Mouse (Mus musculus) midbrain, embryonic 16.5 days (tissue): ENCODE data around the gene Orm3. TPM values are rescaled to one million over a fixed set of nuclear protein-coding genes. Genes with fewer than 3 reads are reported as not detected.
A peak's percentile ranks its signal among the peaks of the same experiment; 100 is the strongest.

Experiments used
- ATAC-seq: fragments of 200-750 bp; cut with Nextera tagmentation; 2 replicates; pipeline ENCODE4 v1.8.0; 2017; ENCODE audit warnings: moderate TSS enrichment
- H3K27ac ChIP-seq: fragments of 300-500 bp; sonication (generic); 2 replicates; pipeline ENCODE4 v1.5.1; 2014; ENCODE audit warnings: mild to moderate bottlenecking, low read length, mixed read lengths
- H3K27me3 ChIP-seq: fragments of 300-500 bp; sonication (generic); 2 replicates; pipeline ENCODE4 v1.6.1; 2014; ENCODE audit warnings: low read depth, low read length, mixed read lengths; ENCODE audit not compliant: control insufficient read depth, insufficient read depth
- H3K36me3 ChIP-seq: fragments of 300-500 bp; sonication (generic); 2 replicates; pipeline ENCODE4 v1.6.1; 2014; ENCODE audit warnings: mild to moderate bottlenecking, low read length, moderate library complexity, mixed read lengths; ENCODE audit not compliant: control insufficient read depth, insufficient read depth
- H3K4me1 ChIP-seq: fragments of 300-500 bp; sonication (generic); 2 replicates; pipeline ENCODE4 v1.6.1; 2014; ENCODE audit warnings: mild to moderate bottlenecking, low read length, mixed read lengths; ENCODE audit not compliant: control insufficient read depth, insufficient read depth
- H3K4me2 ChIP-seq: fragments of 300-500 bp; sonication (generic); 2 replicates; pipeline ENCODE4 v1.6.1; 2014; ENCODE audit warnings: mild to moderate bottlenecking, low read length, mixed read lengths
- H3K4me3 ChIP-seq: fragments of 300-500 bp; sonication (generic); 2 replicates; pipeline ENCODE4 v1.5.1; 2014; ENCODE audit warnings: low read depth, mild to moderate bottlenecking, low read length, moderate library complexity, mixed read lengths
- H3K9ac ChIP-seq: fragments of 300-500 bp; sonication (generic); 2 replicates; pipeline ENCODE4 v1.6.1; 2014; ENCODE audit warnings: low read depth, low read length, mixed read lengths
- H3K9me3 ChIP-seq: fragments of 300-500 bp; sonication (generic); replicated peaks from 2 replicates; pipeline ENCODE4 v1.6.1; 2014; ENCODE audit warnings: mild to moderate bottlenecking, low read length, mixed read lengths; ENCODE audit not compliant: control insufficient read depth, poor library complexity, severe bottlenecking
- WGBS: fragments of 180-500 bp; shearing (Covaris S2); extraction: QIAGEN DNeasy Blood & Tissue Kit; methylation state at CpG from one replicate; pipeline ENCODE4 v1.1.7; 2014; 5-methylcytosine and 5-hydroxymethylcytosine counted together
- polyA plus RNA-seq: library from polyadenylated mRNA; unstranded; fragments of >200 nt; fragmentation: Nextera tagmentation; extraction: Ambion mirVana; gene quantifications from 2 replicates; pipeline ENCODE4 v1.2.1, GENCODE M21; 2015

Orm3 gene
- polyA plus RNA-seq, 1 experiment from 2014 or later, result not detected

- no peak overlapping the region for H3K9ac ChIP-seq
Measured at GRCm38 (mm10) chr4:63402558-63402957, 46.6 kb downstream of the Orm3 start.

DNA sequence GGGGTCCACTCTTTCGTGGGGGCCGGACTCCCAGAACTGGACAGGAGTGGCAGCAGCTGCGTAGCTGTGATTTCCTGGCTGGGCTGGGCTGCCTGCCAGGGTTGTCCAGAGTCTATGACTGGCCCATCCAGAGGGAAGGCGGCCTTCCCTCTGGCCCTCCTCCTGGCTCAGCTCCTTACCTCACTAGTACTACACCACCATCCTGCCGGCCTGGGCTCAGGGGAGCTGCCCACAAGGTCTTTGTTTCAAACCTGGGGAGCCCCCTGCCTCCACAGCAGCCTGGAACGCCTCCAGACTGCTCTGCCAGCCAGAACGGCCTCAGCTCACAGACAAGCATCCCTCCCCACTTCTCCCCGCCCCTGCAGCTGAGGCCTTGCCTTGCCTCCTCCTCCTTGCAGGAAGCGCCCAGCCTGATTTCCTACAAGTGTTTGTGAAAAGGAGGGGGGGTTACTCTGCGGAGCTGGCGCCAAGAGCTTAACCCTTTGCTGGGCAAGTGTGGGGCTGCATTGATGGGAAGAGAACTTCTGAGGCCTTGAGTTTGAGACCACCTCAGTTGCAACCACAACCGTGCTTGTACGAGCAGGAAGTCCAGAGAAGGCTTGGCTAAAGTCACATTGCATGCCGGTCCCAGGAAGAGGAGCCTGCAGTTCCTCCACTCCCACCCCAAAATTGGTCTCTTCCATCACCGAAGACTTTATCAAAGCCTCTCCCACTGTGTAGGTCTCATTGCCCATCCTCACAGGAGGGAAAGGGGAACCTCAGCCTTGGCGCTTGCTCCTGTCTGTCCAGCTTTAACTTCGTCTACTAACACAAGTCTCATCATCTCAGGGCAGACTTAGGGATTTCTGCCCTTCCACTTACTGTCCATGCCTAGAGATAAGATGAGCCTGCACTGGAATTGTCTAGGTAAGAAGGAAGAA is 47.3 kb downstream of the Orm3 start, which contains the start of gene Akna:
Akna (minus strand) TSS at position 315 of the 920 bp plus-strand sequence.
- H3K4me3 ChIP-seq, result no peak within 1 kb of the TSS
- no peaks in the 10 kb centered on the region for H3K9me3 ChIP-seq
- peak within 1 kb of the TSS; percentile 63 for H3K27ac ChIP-seq
- H3K27me3 ChIP-seq, result no peaks in the 10 kb centered on the region
- H3K36me3 ChIP-seq, result no peaks in the 10 kb centered on the region
- no peak within 1 kb of the TSS for H3K9ac ChIP-seq
- H3K4me2 ChIP-seq, result peak within 1 kb of the TSS; percentile 33; the same call in 1 of the 2 replicates
- WGBS, result 8% methylated on average over 17 of the region's 17 CpGs
- ATAC-seq, result peak; percentile 73
- peaks cover 28% of the 10 kb centered on the region for H3K4me1 ChIP-seq

More at GRCm38 (mm10) chr4:63402558-63402957, 46.6 kb downstream of the Orm3 start:
- H3K4me2 ChIP-seq, result peak overlapping the region; percentile 33; the same call in 1 of the 2 replicates
- WGBS, result 63% methylated on average over 6 of the region's 6 CpGs
- ATAC-seq, result peak; percentile 4; the same call in 1 of the 2 replicates
- H3K9me3 ChIP-seq, result no peaks in the 10 kb centered on the region
- H3K36me3 ChIP-seq, result no peaks in the 10 kb centered on the region
- no peaks in the 10 kb centered on the region for H3K27me3 ChIP-seq
- H3K27ac ChIP-seq, result peak overlapping the region; percentile 63
- H3K4me3 ChIP-seq, result no peak overlapping the region
- peaks cover 25% of the 10 kb centered on the region for H3K4me1 ChIP-seq

DNA sequence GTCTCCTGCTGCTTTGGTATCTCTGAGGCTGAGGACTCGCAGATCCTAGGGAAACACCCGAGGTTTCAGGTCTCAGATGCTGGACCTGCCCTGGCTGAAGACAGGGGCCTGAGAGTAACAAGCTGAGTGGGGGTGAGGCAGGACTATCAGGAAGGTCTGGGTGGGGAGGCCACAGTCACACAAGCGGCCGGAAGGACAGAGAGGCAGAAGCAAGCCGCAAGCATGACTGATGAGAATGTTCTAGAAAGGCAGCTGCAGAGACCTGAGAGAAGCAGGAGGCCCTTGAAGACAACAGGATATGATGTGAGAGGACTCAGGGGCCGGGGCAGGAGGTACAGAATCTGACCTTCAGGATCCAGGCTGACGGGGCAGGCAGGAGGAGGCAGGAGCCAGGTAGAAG is 48.2 kb downstream of the Orm3 start:
- Histone ChIP-seq H3K4me1 (peaks cover 34% of the 10 kb centered on the region), H3K4me3 (no peak overlapping the region), H3K9me3 (no peaks in the 10 kb centered on the region), H3K27ac (no peak overlapping the region; the same call in 1 of the 2 replicates), H3K36me3 (no peaks in the 10 kb centered on the region), H3K9ac (no peak overlapping the region), H3K27me3 (no peaks in the 10 kb centered on the region), H3K4me2 (no peak overlapping the region)
- WGBS, result 87% methylated on average over 7 of the region's 7 CpGs
- ATAC-seq, result no peak

DNA sequence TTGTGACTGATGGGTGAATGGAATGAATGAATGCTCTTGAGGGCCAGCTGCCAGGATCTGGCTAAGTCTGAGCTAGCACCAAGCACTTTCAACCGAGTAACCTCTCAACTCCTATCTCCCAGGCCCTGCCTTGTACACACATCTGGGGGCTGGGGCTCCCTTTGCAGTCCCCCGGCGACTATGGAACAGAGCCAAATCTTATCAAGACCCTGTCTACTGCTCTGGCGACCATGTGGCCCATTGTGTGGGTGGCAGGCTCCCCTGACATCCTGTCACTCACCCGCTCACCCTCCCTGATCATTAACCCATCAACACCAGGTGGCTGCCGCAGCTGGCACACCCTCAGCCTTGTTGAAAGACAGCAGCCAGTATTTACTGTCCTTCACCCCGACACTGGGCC is 49.1 kb downstream of the Orm3 start:
- H3K4me1 ChIP-seq, result peaks cover 42% of the 10 kb centered on the region
- no peak for ATAC-seq
- no peaks in the 10 kb centered on the region for H3K9me3 ChIP-seq
- WGBS, result 14% methylated on average over 7 of the region's 7 CpGs
- H3K9ac ChIP-seq, result no peak overlapping the region
- H3K27me3 ChIP-seq, result no peaks in the 10 kb centered on the region
- H3K27ac ChIP-seq, result no peak overlapping the region
- H3K36me3 ChIP-seq, result no peaks in the 10 kb centered on the region
- no peak overlapping the region for H3K4me3 ChIP-seq
- H3K4me2 ChIP-seq, result no peak overlapping the region

DNA sequence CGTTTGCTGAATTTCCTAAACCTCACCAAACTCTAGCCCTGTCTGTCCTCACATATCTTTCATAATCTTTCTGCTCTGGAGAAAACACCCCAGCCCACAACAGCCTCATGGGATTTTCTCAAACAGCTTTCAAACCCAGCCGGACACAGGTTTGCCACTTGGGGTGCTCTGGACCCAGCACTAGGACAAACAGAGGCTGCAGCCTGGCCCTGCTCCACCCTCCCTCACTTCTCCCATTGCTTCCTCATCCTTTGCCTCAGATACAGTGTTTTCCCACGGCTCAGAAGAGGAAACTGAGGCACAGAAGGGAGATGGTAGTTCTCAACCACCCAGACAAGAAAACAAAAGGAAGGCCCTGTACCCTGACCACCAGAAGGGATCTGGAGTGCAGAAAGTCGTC is 49.7 kb downstream of the Orm3 start:
- H3K9ac ChIP-seq, result no peak overlapping the region
- no peak overlapping the region for H3K27ac ChIP-seq
- H3K4me2 ChIP-seq, result no peak overlapping the region
- no peaks in the 10 kb centered on the region for H3K27me3 ChIP-seq
- H3K36me3 ChIP-seq, result no peaks in the 10 kb centered on the region
- ATAC-seq, result no peak
- H3K4me1 ChIP-seq, result peaks cover 43% of the 10 kb centered on the region
- H3K9me3 ChIP-seq, result no peaks in the 10 kb centered on the region
- H3K4me3 ChIP-seq, result no peak overlapping the region
- 64% methylated on average over 4 of the region's 4 CpGs for WGBS

GRCm38 (mm10) chr4:63408247-63408646 is 52.3 kb downstream of the Orm3 start:
- 41% methylated on average over 7 of the region's 7 CpGs for WGBS
- Histone ChIP-seq H3K4me3 (no peak overlapping the region), H3K27ac (0 out of 2 replicates have a peak overlapping the region, but pooled peaks have one; percentile 43), H3K4me2 (peak overlapping the region; percentile 100; the same call in 1 of the 2 replicates), H3K36me3 (no peaks in the 10 kb centered on the region), H3K9me3 (no peaks in the 10 kb centered on the region), H3K4me1 (peaks cover 36% of the 10 kb centered on the region), H3K9ac (no peak overlapping the region), H3K27me3 (no peaks in the 10 kb centered on the region)
- ATAC-seq, result peak; percentile 15

DNA sequence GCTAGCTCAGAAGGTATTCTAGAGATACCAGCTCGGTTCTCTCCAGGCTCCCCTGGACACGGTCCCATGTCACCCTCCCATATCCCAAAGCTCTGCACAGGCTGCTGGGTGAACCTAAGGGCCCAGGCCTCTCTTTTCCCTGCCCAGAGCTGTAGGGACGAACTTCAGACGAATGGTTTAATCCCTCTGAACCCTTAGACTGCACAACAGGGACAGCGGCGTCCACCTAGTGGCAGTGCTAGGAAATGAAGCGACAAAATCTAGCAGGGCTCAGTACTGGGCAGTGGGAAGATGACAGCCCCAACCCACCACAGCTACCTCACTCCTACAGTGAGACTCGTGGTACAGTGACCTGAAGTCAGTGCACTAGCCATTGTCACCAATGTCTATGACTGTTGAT is 52.7 kb downstream of the Orm3 start:
- peak overlapping the region; percentile 100 for H3K4me2 ChIP-seq
- H3K27ac ChIP-seq, result 0 out of 2 replicates have a peak overlapping the region, but pooled peaks have one; percentile 43
- peak overlapping the region; percentile 59; the same call in 1 of the 2 replicates for H3K4me3 ChIP-seq
- no peaks in the 10 kb centered on the region for H3K27me3 ChIP-seq
- H3K9me3 ChIP-seq, result no peaks in the 10 kb centered on the region
- ATAC-seq, result peak; percentile 52
- H3K36me3 ChIP-seq, result no peaks in the 10 kb centered on the region
- peaks cover 32% of the 10 kb centered on the region for H3K4me1 ChIP-seq
- 4% methylated on average over 8 of the region's 8 CpGs for WGBS
- H3K9ac ChIP-seq, result no peak overlapping the region
